Mouse (Mus musculus): Measurements from ENCODE around the gene Ptges. TPM values are rescaled to one million over a fixed set of nuclear protein-coding genes. Genes with fewer than 3 reads are reported as not detected.
A peak's percentile ranks its signal among the peaks of the same experiment; 100 is the strongest.
"Not testable (repeated sequence)": the region's sequence is repeated elsewhere in the genome, so short reads cannot be mapped to it uniquely, and the experiment has no call there.

The Ptges gene
- total RNA-seq, 2 experiments from 2014 or later = 5.1 to 6.9 TPM

DNA sequence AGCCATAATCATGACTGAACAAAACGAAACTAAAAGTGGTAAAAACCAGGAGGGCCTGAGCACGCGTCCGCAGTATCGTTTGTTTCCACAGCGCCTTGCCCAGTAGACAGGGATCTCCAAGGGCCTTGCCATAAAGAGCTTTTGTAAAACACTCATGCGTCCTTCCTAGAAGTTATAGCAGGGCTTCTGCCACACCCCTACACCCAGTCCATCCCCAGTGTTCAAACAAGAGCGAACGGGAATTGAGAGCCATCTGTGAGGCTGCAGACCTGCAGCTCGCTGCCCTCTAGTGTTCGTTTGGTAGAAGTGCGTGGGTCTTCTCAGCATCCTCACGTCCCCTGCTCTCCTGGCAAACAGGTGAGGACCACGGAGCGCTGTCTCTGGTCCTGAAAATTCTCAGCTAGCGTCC lies 12.9 kb upstream of the Ptges start:
- peak; percentile 40 to 58 for DNase-seq (ENCODE audit: extremely low spot score in 1 of 2, low spot score in 2 of 2)
- Histone ChIP-seq H3K4me3 (peak overlapping the region; percentile 53), H3K27ac (no peak overlapping the region)
- intact Hi-C loops (cut with DNase I) = no loop called here
- TF ChIP-seq CTCF (IDR thresholded peaks at IDR 0.05) = peak; percentile 91

DNA sequence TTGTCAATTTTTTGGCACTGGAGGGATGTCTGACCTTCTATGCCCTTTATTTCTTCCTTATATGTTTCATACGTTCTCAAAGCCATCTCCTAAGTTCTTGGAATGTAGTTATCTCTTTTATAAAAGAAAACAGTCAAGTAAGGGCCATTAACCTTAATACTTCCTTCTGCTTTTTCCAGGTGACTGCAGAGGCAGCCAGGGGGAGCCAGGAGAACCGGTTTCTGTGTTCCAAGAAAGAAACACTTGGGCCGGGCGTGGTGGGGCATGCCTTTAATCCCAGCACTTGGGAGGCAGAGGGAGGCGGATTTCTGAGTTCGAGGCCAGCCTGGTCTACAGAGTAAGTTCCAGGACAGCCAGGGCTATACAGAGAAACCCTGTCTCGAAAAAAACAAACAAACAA lies 12.5 kb upstream of the Ptges start:
- peak overlapping the region; percentile 53; the same call in 1 of the 2 replicates for H3K4me3 ChIP-seq

DNA sequence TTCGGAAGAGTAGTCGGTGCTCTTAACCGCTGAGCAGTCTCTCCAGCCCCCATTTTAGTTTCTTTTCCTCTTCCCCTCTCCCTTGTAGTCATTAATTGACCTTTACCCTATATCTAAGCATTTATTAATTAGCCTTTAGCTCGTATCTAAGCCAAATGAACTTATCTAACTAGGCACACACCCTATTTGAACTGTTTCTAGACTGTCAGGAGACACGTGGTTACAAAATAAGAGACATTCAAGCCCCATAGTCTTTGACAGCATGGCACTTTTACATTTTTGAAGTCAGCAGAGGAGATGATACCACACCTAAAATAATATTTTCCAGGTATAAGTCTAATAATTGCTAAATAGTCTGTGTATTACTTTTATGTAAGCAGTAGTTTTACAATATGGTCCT lies 11.9 kb upstream of the Ptges start:
- TF ChIP-seq CTCF (IDR thresholded peaks at IDR 0.05) = no peak
- no peak overlapping the region for H3K27ac ChIP-seq
- H3K4me3 ChIP-seq = no peak overlapping the region
- no peak for DNase-seq (ENCODE audit: extremely low spot score in 1 of 2, low spot score in 2 of 2)
- intact Hi-C loops (cut with DNase I) = no loop called here

More for the DNA sequence above, 12.5 kb upstream of the Ptges start:
- DNase-seq (ENCODE audit: extremely low spot score in 1 of 2, low spot score in 2 of 2); H3K27ac ChIP-seq; intact Hi-C loops (cut with DNase I): not testable (repeated sequence)

DNA sequence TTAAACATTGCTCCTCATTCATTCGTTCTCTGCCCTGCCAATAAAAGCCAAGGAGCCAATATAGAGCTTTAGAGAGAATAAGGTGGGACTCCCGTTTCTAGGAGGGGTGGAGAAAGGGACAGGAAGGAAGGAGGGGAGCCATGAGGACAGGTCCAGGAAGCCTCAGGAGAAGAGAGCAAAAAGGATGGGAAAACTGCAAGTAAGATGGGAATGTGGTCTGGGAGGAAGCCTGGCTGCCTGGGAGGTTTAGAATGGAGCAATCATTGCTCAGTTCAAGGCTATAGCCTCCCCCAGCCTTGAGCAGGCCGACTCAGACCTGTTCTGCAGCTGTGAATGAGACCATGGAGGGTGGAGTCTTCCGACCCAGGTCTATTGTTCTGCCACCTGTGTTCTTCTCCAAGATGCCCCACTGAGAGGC lies 8.9 kb upstream of the Ptges start:
- no peak for TF ChIP-seq CTCF (IDR thresholded peaks at IDR 0.05)
- Histone ChIP-seq H3K4me3 (no peak overlapping the region), H3K27ac (no peak overlapping the region)
- intact Hi-C loops (cut with DNase I) = no loop called here
- no peak for DNase-seq (ENCODE audit: extremely low spot score in 1 of 2, low spot score in 2 of 2)

DNA sequence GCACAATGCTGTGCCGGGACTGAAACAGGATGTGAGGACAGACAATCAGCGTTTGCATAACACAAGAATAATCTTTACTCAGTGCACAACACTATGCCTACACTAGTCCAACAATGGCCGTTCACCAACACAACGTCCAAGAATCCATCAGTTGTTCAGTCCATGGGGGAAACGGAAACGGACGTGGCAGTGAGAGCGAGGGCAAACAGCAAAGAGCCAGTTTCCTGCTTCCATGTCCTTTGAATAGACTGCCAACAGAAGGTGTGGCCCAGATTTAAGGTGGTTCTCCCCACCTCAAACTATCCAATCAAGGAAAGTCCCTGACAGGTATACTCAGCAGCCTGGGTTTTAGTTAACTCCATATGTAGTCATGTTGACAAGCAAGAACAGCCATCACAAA lies 8.1 kb upstream of the Ptges start:
- TF ChIP-seq CTCF (IDR thresholded peaks at IDR 0.05) = no peak
- H3K4me3 ChIP-seq = no peak overlapping the region
- intact Hi-C loops (cut with DNase I) = no loop called here
- H3K27ac ChIP-seq = no peak overlapping the region
- no peak for DNase-seq (ENCODE audit: extremely low spot score in 1 of 2, low spot score in 2 of 2)

DNA sequence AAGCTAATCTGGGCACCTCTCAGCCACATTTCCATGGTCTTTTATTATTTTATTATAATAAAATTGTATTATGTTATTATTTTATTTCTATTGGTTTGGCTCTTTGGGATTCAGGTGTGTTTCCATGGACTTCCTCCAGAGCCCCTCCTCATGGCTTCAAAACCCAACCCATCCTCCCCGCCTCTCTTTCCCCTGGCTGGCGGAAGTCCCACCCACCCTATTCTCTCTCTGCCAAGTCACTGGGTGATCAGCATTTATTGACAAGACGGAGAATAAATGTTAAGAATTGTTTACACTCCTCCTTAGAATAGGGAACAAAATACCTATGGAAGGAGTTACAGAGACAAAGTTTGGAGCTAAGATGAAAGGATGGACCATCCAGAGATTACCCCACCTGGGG lies 7.1 kb upstream of the Ptges start:
- no peak for TF ChIP-seq CTCF (IDR thresholded peaks at IDR 0.05)
- intact Hi-C loops (cut with DNase I) = no loop called here
- Histone ChIP-seq H3K27ac (no peak overlapping the region), H3K4me3 (no peak overlapping the region)
- no peak for DNase-seq (ENCODE audit: extremely low spot score in 1 of 2, low spot score in 2 of 2)

DNA sequence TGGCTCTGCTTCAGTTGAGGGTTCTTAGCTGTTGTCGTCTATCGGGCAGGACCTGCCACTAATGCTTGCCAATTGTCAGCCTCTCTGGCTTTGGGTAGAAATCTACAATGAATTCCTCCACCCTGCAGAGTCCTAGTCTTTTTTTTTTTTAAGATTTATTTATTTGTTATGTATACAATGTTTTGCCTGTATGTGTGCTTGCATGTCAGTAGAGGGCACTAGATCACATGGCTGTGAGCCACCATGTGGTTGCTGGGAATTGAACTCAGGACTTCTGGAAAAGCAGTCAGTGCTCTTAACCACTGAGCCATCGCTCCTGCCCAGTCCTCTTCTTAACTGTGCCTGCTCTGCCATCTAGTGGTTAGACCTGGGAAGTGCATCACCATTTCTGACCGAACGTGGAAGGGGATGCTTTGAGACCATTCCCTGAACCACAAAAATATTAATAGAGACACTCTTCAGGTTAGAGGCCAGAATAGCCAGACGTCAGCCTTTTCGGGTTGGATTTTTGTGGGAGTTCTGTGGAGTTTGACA lies 4.3 kb upstream of the Ptges start:
- TF ChIP-seq CTCF (IDR thresholded peaks at IDR 0.05) = peak; percentile 96
- H3K27ac ChIP-seq = no peak overlapping the region
- H3K4me3 ChIP-seq = no peak overlapping the region
- intact Hi-C loops (cut with DNase I) = loop anchor here (1.0 to 2.0 kb wide), 4 partner anchors 44 to 499 kb away; no protein-coding TSS in a partner anchor
- peak; percentile 70 to 82 for DNase-seq (ENCODE audit: extremely low spot score in 1 of 2, low spot score in 2 of 2)

DNA sequence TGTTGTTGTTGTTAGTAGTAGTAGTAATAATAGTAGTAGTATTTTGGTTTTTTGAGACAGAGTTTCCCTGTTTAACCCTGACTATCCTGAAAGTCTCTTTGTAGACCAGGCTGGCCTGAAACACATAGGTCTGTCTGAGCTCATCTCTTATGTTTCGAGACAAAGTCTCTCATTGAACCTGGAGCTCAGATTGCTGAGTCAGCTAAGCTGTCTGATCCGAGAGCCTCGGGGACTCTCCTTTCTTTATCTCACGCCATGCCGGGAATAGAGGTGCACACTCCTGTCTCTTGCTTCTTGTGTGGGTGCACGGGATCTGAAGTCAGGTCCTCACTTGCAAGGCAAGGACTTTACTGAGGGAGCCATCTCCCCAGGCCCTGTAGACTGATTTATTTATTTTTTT lies 3.4 kb upstream of the Ptges start:
- DNase-seq (ENCODE audit: extremely low spot score in 1 of 2, low spot score in 2 of 2) = no peak
- TF ChIP-seq CTCF (IDR thresholded peaks at IDR 0.05) = no peak
- intact Hi-C loops (cut with DNase I) = no loop called here
- Histone ChIP-seq H3K4me3 (no peak overlapping the region), H3K27ac (no peak overlapping the region)

DNA sequence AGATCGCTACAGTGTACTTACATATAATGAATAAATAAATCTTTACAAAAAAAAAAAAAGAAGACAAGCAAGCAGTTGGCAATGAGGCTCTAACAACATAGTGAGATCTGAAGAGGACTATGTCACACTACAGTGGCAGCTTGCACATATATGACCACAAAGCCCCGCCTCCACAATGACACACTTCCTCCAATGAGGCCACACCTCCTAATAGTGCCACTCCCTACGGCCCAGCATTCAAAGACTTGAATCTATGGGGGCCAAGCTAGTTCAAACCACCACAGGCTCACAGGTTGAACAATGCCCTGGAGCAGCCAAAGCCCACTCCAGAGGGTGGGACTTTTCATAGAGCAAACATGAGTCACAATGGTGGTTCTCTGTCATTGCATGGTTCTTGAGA lies 2.3 kb upstream of the Ptges start:
- DNase-seq (ENCODE audit: extremely low spot score in 1 of 2, low spot score in 2 of 2) = no peak
- no peak for TF ChIP-seq CTCF (IDR thresholded peaks at IDR 0.05)
- Histone ChIP-seq H3K4me3 (no peak overlapping the region), H3K27ac (no peak overlapping the region)
- intact Hi-C loops (cut with DNase I) = no loop called here

DNA sequence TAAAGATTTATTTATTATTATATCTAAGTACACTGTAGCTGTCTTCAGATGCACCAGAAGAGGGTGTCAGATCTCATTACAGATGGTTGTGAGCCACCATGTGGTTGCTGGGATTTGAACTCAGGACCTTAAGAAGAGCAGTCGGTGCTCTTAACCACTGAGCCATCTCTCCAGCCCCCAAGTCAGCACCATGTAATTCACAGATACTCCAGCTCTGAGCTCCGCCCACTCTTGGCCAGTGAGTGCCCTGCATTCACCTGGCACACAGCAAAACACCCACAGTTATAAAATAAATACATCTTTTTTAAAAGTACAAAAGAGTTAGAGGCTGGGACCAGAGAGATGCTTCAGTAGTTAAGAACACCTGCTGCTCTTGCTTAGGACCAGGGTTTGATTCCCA lies 1.2 kb upstream of the Ptges start:
- intact Hi-C loops (cut with DNase I); H3K4me3 ChIP-seq; H3K27ac ChIP-seq; DNase-seq (ENCODE audit: extremely low spot score in 1 of 2, low spot score in 2 of 2): not testable (repeated sequence)

DNA sequence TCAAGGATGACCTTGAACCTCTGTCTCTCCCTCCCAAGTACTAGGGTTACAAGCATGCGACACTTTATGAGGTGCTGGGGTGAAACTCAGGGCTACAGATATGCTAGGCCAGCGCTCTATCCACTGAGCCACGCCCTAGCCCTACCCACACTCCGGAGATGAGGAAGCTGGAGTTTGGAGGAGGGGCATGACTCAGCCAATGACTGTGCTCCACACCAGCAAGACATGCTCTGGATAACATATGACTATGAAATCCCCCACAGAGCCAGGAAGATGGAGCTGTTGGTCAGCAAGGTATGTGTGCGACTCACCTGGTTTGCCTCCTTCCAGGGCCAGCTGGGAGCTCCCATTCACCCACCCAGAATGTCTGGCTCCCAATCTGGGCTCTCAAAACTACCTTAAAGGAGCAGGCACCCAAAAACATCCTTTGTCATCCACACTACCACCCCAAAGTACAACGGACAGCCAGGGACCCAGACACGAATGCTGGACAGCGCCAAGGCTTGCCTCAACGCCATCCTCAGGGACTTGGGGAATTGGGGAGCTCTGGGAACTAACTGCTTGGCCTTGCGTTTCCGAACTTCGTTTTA lies 675 bp downstream of the Ptges start:
- no peak for DNase-seq (ENCODE audit: extremely low spot score in 1 of 2, low spot score in 2 of 2)
- peak overlapping the region; percentile 19; the same call in 1 of the 2 replicates for H3K27ac ChIP-seq
- TF ChIP-seq CTCF (IDR thresholded peaks at IDR 0.05) = no peak
- intact Hi-C loops (cut with DNase I) = no loop called here
- H3K4me3 ChIP-seq = peak overlapping the region; percentile 38; the same call in 1 of the 2 replicates

DNA sequence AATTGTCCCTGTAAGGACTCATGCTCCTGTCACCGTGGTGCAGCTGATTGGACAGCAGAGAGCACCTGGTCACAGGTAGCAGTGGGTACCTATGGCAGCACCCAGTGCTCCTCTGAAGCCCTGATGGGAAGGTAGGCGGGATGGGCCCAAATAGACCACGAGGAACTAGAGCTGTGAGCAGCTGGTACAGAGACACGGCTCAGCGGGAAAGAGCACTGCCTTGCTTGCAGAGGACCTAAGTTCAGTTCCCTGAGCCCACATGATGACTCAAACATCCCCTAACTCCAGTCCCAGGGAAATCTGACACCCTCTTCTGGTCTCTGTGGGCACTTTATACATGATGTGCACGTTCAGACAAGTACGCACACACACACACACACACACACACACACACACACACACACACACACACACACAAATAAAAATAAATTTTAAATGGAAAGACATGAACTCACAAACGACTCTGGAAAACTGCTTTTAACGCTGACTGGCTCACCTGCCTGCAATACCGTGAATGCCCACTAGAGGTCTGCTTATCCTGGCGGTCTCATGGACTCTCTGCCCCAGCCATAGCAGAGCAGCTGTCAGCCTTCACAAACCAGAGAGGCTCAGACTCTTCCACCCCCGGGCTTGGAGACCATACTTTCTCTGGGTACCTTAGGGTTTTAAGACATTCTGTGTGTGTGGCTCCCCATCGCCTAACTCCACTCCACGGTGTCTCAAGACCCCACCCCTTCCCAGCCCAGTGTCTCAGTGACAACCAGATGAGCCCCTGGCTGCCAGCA lies 1.6 kb downstream of the Ptges start:
- DNase-seq (ENCODE audit: extremely low spot score in 1 of 2, low spot score in 2 of 2) = peak; percentile 68 to 82
- peak; percentile 73 for TF ChIP-seq CTCF (IDR thresholded peaks at IDR 0.05)
- H3K27ac ChIP-seq = peak overlapping the region; percentile 24
- no peak overlapping the region for H3K4me3 ChIP-seq
- intact Hi-C loops (cut with DNase I) = no loop called here

Measured in left cerebral cortex, adult 2 months (tissue).